Mouse (Mus musculus): ENCODE results near the gene Slirp.
"Not testable (repeated sequence)": the region's sequence is repeated elsewhere in the genome, so short reads cannot be mapped to it uniquely, and the experiment has no call there.

Slirp gene

GRCm38 (mm10) chr12:87428885-87429284 is 14.8 kb upstream of the Slirp start:
- in situ Hi-C loops (cut with MseI, MboI), result no loop called here

- in situ Hi-C loops (cut with MseI, MboI), result no loop called here
These were observed 1.2 kb upstream of the Slirp start for GRCm38 (mm10) chr12:87442177-87443114.

- in situ Hi-C loops (cut with MseI, MboI), result no loop called here
These were observed 489 bp upstream of the Slirp start for GRCm38 (mm10) chr12:87443115-87443699.

- in situ Hi-C loops (cut with MseI, MboI), result no loop called here
These were observed 515 bp downstream of the Slirp start for GRCm38 (mm10) chr12:87444211-87444610.

DNA sequence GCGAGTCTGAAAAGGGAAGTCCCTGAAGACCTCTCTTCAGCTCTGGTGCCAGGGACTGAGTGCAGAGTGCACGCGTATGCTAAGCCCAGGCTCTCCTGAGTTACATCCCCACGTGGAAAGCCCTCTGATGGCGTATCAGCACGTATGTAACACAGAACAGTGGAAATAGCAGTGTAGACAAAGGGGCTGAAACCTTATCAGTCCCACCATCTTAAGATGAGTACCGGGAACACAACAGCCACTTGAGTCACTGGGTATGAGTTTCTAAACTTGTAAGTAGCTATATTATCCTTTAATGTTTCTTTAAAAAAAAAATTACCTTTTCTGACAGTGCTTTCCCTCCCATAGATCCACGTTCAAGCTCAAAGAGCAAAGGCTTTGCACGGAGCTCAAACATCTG is 5.8 kb downstream of the Slirp start:
- in situ Hi-C loops (cut with MseI, MboI), result no loop called here

DNA sequence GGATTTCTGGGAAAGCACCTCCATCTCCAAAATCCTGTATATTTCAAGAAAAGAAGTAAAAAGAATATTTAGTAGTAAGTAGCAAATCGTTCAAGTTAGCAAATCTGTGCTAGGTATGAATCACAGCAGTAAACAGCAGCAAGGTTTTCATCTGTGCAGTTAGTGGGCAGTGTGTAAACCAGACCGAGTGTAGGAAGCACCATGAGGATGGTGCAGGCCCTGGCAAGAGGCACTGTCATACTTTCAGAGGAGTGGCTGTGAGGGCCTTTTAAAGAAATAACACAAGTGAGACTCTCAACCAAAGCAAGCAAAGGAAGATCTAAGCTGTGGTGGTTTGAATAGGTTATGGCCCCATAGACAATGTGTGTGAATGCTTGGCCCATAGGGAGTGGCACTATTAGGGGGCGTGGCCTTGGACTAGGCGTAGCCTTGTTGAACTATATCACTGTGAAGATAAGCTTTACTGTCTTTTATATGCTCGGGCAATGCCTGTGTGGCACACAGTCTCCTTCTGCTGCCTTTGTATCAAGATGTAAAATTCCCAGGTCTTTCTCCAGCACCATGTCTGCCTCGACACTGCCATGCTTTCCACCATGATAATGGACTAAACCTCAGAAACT is 21.1 kb downstream of the Slirp start:
- in situ Hi-C loops (cut with MseI, MboI), result no loop called here

DNA sequence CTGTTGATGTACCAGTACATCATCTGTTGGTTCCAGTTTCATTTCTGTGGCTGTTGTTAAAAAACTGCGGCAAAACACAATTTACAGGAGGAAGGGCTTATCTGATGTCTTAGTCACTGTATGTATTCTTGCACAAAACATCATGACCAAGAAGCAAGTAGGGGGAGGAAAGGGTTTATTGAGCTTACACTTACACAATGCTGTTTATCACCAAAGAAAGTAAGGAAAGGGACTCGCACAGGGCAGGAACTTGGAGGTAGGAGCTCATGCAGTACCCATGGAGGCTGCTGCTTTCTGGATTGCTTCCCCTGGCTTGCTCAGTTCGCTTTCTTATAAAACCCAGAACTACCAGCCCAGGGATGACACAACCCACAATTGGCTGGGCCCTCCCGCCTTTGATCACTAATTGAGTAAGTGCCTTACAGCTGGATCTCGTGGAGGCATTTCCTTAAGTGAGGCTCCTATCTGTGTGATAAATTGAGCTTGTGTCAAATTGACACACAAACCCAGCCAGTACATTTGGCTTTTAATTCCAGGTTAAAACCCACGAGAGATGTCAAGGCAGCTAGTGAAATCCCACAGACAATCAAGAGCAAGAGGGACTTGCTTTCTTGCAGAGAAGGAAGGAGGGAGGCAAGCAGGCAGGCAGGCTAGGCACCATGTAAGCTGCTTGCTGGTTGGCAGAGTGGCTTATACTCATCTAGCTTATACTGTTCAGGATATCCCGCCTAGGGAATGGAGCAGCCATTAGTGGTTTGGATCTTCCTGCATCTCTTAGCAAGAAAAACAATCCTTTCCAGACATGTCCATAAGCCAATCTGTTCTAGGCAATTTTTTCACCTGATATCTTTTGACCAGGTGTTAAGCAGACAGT is 26.8 kb downstream of the Slirp start:
- in situ Hi-C loops (cut with MseI, MboI), result no loop called here

- in situ Hi-C loops (cut with MseI, MboI), result no loop called here
These were observed 27.8 kb downstream of the Slirp start for GRCm38 (mm10) chr12:87471421-87471963.

GRCm38 (mm10) chr12:87471964-87472786 is 28.5 kb downstream of the Slirp start, which contains the start of gene Snw1:
Gene Snw1, minus strand, starts transcription at chr12:87472274.
- in situ Hi-C loops (cut with MseI, MboI), result no loop called here

- in situ Hi-C loops (cut with MseI, MboI), result loop anchor here (5.0 kb wide), 1 partner anchor 1168 kb away; no protein-coding TSS in a partner anchor
These were observed 31.1 kb downstream of the Slirp start for GRCm38 (mm10) chr12:87474756-87475155.

- in situ Hi-C loops (cut with MseI, MboI), result not testable (repeated sequence)
These were observed 38.8 kb downstream of the Slirp start for GRCm38 (mm10) chr12:87482482-87482881.

GRCm38 (mm10) chr12:87488683-87489082 is 45.0 kb downstream of the Slirp start:
- in situ Hi-C loops (cut with MseI, MboI), result not testable (repeated sequence)

GRCm38 (mm10) chr12:87494421-87494820 is 50.7 kb downstream of the Slirp start, which contains the start of gene Gm5788:
Gene Gm5788, plus strand, starts transcription at chr12:87494721.
- in situ Hi-C loops (cut with MseI, MboI), result not testable (repeated sequence)
